Mouse (Mus musculus) gastrocnemius, postnatal 4 days (tissue): ENCODE measurements around the gene Chrnd. TPM values are rescaled to one million over a fixed set of nuclear protein-coding genes. Genes with fewer than 3 reads are reported as not detected.

Experiments
- DNase-seq, 2 experiments: peaks; one replicate each; pipeline ENCODE4 v3.0.0; 2021 to 2022; ENCODE audit warnings: low spot score in 2 of 2, mixed read lengths in 2 of 2
- long read RNA-seq, 2 experiments: library from polyadenylated mRNA; stranded (forward); transcript quantifications; one replicate each; pipeline ENCODE4 v2.0.0; 2021
- total RNA-seq, 2 experiments: library from RNA; stranded (reverse); gene quantifications; 2 replicates each; pipeline ENCODE4 v1.2.3; 2021

Chrnd gene
- 10 to 100 TPM; 34.2 to 43.2 TPM for total RNA-seq
- long read RNA-seq, experiment 1, transcript Chrnd-201 (12 exons, 2,925 nt) = major isoform, 43 of 54 reads
- long read RNA-seq, experiment 1, partial matches to known transcripts = 4 of 54 reads
- long read RNA-seq, experiment 1, other reads (novel, unspliced or antisense) = 5 of 54 reads
- long read RNA-seq, experiment 2, transcript Chrnd-201 (12 exons, 2,925 nt) = major isoform, 60 of 74 reads
- long read RNA-seq, experiment 2, partial matches to known transcripts = 3 of 74 reads
- long read RNA-seq, experiment 2, other reads (novel, unspliced or antisense) = 11 of 74 reads

- DNase-seq = no peak
These were observed at the start of gene Chrnd for GRCm38 (mm10) chr1:87190429-87190828. TSS of gene Chrnd (plus strand) at chr1:87190607.

- DNase-seq = no peak
These were observed 48.9 kb upstream of the Chrnd start for GRCm38 (mm10) chr1:87141550-87141949.

GRCm38 (mm10) chr1:87142456-87142855 lies 48.0 kb upstream of the Chrnd start:
- DNase-seq = peak in 1 of 2 experiments; percentile 66

GRCm38 (mm10) chr1:87143141-87143540 lies 47.3 kb upstream of the Chrnd start:
- no peak for DNase-seq

- DNase-seq = no peak
These were observed 41.0 kb upstream of the Chrnd start for GRCm38 (mm10) chr1:87149422-87149821.

GRCm38 (mm10) chr1:87151286-87151685 lies 39.1 kb upstream of the Chrnd start:
- DNase-seq = no peak

- no peak for DNase-seq
These were observed 36.5 kb upstream of the Chrnd start for GRCm38 (mm10) chr1:87153776-87154500.

- DNase-seq = no peak
These were observed 35.8 kb upstream of the Chrnd start for GRCm38 (mm10) chr1:87154501-87155120.

GRCm38 (mm10) chr1:87155531-87156198 lies 34.7 kb upstream of the Chrnd start:
- DNase-seq = no peak

GRCm38 (mm10) chr1:87156199-87156587 lies 34.2 kb upstream of the Chrnd start, which contains the start of gene Ecel1:
TSS of gene Ecel1 (minus strand) at chr1:87156521.
- DNase-seq = no peak

- DNase-seq = no peak
These were observed 31.0 kb upstream of the Chrnd start for GRCm38 (mm10) chr1:87159396-87159795.

- no peak for DNase-seq
These were observed 26.1 kb upstream of the Chrnd start for GRCm38 (mm10) chr1:87164164-87164795.

- no peak for DNase-seq
These were observed 25.6 kb upstream of the Chrnd start for GRCm38 (mm10) chr1:87164796-87165184.

- DNase-seq = no peak
These were observed 19.9 kb upstream of the Chrnd start for GRCm38 (mm10) chr1:87170458-87170857.

- no peak for DNase-seq
These were observed 19.1 kb upstream of the Chrnd start for GRCm38 (mm10) chr1:87171312-87171711.

- DNase-seq = no peak
These were observed 18.1 kb upstream of the Chrnd start for GRCm38 (mm10) chr1:87172316-87172715.

GRCm38 (mm10) chr1:87174006-87174955 lies 16.1 kb upstream of the Chrnd start:
- peak; percentile 63 to 65 for DNase-seq

GRCm38 (mm10) chr1:87175852-87176292 lies 14.5 kb upstream of the Chrnd start:
- peak; percentile 65 to 76 for DNase-seq

- DNase-seq = no peak
These were observed 9.5 kb upstream of the Chrnd start for GRCm38 (mm10) chr1:87180896-87181295.

GRCm38 (mm10) chr1:87183013-87183412 lies 7.4 kb upstream of the Chrnd start, which contains the start of gene Prss56:
TSS of gene Prss56 (plus strand) at chr1:87183313.
- DNase-seq = no peak
